Mouse (Mus musculus): ENCODE measurements around the gene Prokr1.

DNA sequence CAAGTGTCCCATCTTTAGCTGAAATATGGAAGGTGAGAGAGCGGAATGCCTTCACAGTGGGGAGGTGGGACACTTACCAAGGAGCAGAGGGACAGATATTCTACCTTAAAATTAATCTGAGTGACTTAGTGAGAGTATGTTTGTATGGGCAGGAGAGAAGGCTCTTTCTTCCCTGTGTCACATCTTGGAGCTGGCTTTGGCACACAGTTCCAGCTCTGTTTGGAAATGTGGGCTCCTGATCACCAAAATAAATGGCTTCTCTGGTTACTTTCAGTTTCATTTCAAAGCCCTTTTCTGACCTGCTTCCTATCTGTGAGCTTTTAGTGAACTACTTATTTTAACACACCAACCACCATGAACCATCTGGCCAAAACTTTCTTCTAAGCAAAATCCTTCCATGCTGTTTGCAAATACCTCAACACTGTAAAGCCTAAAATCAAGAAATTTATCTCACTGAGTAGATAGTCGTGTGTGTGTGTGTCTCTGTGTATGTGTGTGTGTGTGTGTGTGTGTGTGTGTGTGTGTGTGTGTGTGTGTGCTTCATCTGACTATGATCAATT is 59.0 kb downstream of the Prokr1 start:
- no peak for TF ChIP-seq TAL1 (IDR thresholded peaks at IDR 0.05; ENCODE audit: low read length)
- no peak for TF ChIP-seq GATA1 (IDR thresholded peaks at IDR 0.05; ENCODE audit: low read length)

Measured in erythroblast, embryonic 14.5 days (primary cell).